In the genomic region with DNA sequence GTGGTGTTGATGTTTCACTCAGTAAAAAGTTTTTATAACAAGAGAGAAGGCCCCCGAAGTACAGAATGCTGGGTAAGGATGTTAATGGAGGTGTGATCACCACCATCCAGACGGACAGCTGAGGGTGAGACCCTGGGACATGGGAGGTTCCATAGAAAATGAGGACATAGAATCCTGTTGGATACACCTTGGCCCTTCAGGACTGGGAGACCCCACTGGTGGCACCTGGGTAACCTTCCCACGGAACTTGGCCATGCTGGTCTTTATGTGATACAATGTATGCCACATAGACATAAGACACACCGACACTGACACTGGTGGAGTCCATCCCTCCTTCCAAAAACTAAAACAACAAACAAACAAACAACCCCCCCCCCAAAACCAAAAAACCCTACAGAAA, we compare ENCODE assay signal across 35 mouse cellular contexts. TPM values are rescaled to one million over a fixed set of nuclear protein-coding genes. Genes with fewer than 3 reads are reported as not detected.
"Had no signal": no experiment of that assay in that cellular context is flagged by ENCODE, and none has a peak within 500 bp of the region (broad histone marks: within the 10 kb centered on the region; RNA-seq: fewer than 3 reads in every experiment).

No protein-coding gene starts in this region.

- DNase-seq: heart, postnatal 10 days; heart, postnatal 14 days; heart, postnatal 36 days; heart, postnatal 4 days; kidney, adult 11 months; kidney, adult 18-20 months; kidney, adult 2 months; kidney, adult 8-10 months; kidney, adult 9 months; kidney, postnatal 10 days; kidney, postnatal 14 days; kidney, postnatal 25 days; kidney, postnatal 36 days; kidney, postnatal 4 days; layer of hippocampus, adult 9-11 months; layer of hippocampus, postnatal 36 days had no signal

- H3K4me3 ChIP-seq: heart, embryonic 10.5 days; heart, embryonic 12.5 days; heart, embryonic 13.5 days; heart, embryonic 15.5 days; hindbrain, embryonic 10.5 days; hindbrain, embryonic 12.5 days; hindbrain, embryonic 13.5 days; hindbrain, embryonic 15.5 days; intestine, embryonic 15.5 days; kidney, embryonic 15.5 days; layer of hippocampus, adult 2 months had no signal

- H3K27me3 ChIP-seq: heart, embryonic 12.5 days; heart, embryonic 13.5 days; heart, embryonic 15.5 days; hindbrain, embryonic 12.5 days; hindbrain, embryonic 13.5 days; hindbrain, embryonic 15.5 days; intestine, embryonic 15.5 days; kidney, embryonic 15.5 days had no signal

- H3K36me3 ChIP-seq: intestine, embryonic 15.5 days had no signal

- H3K9ac ChIP-seq: heart, embryonic 12.5 days; heart, embryonic 13.5 days; heart, embryonic 15.5 days; hindbrain, embryonic 12.5 days; hindbrain, embryonic 13.5 days; hindbrain, embryonic 14.5 days; hindbrain, embryonic 15.5 days; intestine, embryonic 15.5 days; kidney, embryonic 15.5 days had no signal

- H3K27ac ChIP-seq: heart, embryonic 10.5 days; heart, embryonic 13.5 days; heart, embryonic 15.5 days; hindbrain, embryonic 10.5 days; hindbrain, embryonic 12.5 days; hindbrain, embryonic 13.5 days; hindbrain, embryonic 14.5 days; hindbrain, embryonic 15.5 days; hindbrain, postnatal 0 days; intestine, embryonic 15.5 days; kidney, embryonic 15.5 days; kidney, postnatal 0 days; layer of hippocampus, adult 2 months had no signal

- H3K4me1 ChIP-seq: heart, embryonic 10.5 days; heart, embryonic 12.5 days; heart, embryonic 15.5 days; hindbrain, embryonic 10.5 days; hindbrain, embryonic 12.5 days; hindbrain, embryonic 13.5 days; hindbrain, embryonic 15.5 days; intestine, embryonic 15.5 days; kidney, embryonic 15.5 days had no signal

- H3K4me2 ChIP-seq: heart, embryonic 11.5 days; heart, embryonic 12.5 days; heart, embryonic 13.5 days; heart, embryonic 15.5 days; hindbrain, embryonic 12.5 days; hindbrain, embryonic 13.5 days; hindbrain, embryonic 14.5 days; hindbrain, embryonic 15.5 days; intestine, embryonic 15.5 days; kidney, embryonic 15.5 days had no signal

- ATAC-seq: hindbrain, embryonic 16.5 days; hindbrain, postnatal 0 days; inflammation-experienced regulatory T-cells, adult 6 months; intestine, embryonic 15.5 days; intestine, embryonic 16.5 days; intestine, postnatal 0 days had no signal

- H3K9me3 ChIP-seq: heart, embryonic 10.5 days; heart, embryonic 12.5 days; heart, embryonic 13.5 days; heart, embryonic 15.5 days; hindbrain, embryonic 10.5 days; hindbrain, embryonic 12.5 days; hindbrain, embryonic 13.5 days; hindbrain, embryonic 15.5 days; intestine, embryonic 15.5 days; kidney, embryonic 15.5 days had no signal

RNA-seq across cellular contexts. Expression of a gene that starts 16.2 kb away (rescaled TPM):
- polyA plus RNA-seq: inflammation-experienced regulatory T-cells, adult 6 months had no signal
